Mouse (Mus musculus) small intestine, adult 2 months (tissue): Measurements from ENCODE around the gene Steap3. TPM values are rescaled to one million over a fixed set of nuclear protein-coding genes. Genes with fewer than 3 reads are reported as not detected.

Experiments used
- H3K27ac ChIP-seq: fragments of 200-500 bp; 2 replicates; pipeline ENCODE4 v1.5.1; 2012; ENCODE audit warnings: low read depth, low read length, control low read depth, inconsistent platforms; ENCODE audit not compliant: insufficient read depth
- H3K27me3 ChIP-seq: fragments of 200-500 bp; 2 replicates; pipeline ENCODE4 v1.6.1; 2012; ENCODE audit warnings: mild to moderate bottlenecking, moderate library complexity, low read length, inconsistent platforms; ENCODE audit not compliant: control insufficient read depth, insufficient read depth
- H3K36me3 ChIP-seq: fragments of 200-500 bp; 2 replicates; pipeline ENCODE4 v1.6.1; 2012; ENCODE audit warnings: mild to moderate bottlenecking, low read length, control low read depth, inconsistent platforms; ENCODE audit not compliant: control insufficient read depth, insufficient read depth
- H3K4me1 ChIP-seq: fragments of 200-500 bp; 2 replicates; pipeline ENCODE4 v1.6.1; 2012; ENCODE audit warnings: low read length, inconsistent platforms, mixed read lengths; ENCODE audit not compliant: control insufficient read depth, insufficient read depth, insufficient read length
- H3K4me3 ChIP-seq: fragments of 200-500 bp; 2 replicates; pipeline ENCODE4 v1.5.1; 2012; ENCODE audit warnings: low read depth, mild to moderate bottlenecking, control low read depth, inconsistent platforms, low read length, moderate library complexity
- CTCF ChIP-seq: fragments of 200-500 bp; IDR thresholded peaks from 2 replicates; pipeline ENCODE4 v1.5.1; 2012; ENCODE audit warnings: low read depth, mild to moderate bottlenecking, control low read depth, inconsistent platforms, low read length, moderate library complexity, mixed read lengths; ENCODE audit not compliant: insufficient replicate concordance, insufficient read length; ENCODE audit errors: extremely low read depth
- POLR2A ChIP-seq: fragments of 200-500 bp; IDR thresholded peaks from 2 replicates; pipeline ENCODE4 v1.6.1; 2012; ENCODE audit warnings: low read depth, mild to moderate bottlenecking, control low read depth, inconsistent platforms, low read length, moderate library complexity
- WGBS: fragments of 180-500 bp; shearing (Covaris S2); methylation state at CpG from one replicate; pipeline ENCODE4 v1.1.7; 2018; 5-methylcytosine and 5-hydroxymethylcytosine counted together
- polyA plus RNA-seq: library from polyadenylated mRNA; depleted of rRNA; stranded (reverse); fragments of >200 nt; gene quantifications from 2 replicates; pipeline ENCODE4 v1.2.3, GENCODE M21; 2012; rRNA removed

The Steap3 gene
- polyA plus RNA-seq = 11.2 and 12.9 TPM in 2 replicates

DNA sequence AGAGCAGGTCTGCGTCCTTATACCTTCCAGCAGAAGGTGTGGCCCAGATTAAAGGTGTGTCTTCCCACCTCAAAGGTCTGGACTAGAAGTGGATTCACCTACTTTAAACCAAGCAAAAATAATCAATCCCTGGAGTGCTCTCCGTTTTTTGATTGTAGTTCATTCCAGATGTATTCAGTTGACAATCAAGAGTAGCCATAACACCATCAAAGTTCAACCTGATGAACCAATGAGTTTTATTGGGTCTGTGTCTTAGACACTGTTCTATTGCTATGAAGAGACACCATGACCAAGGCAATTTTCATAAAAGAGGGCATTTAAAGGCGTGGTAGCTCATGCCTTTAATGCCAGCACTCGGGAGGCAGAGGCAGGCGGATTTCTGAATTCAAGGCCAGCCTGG lies at the start of gene Steap3:
TSS of gene Steap3 (minus strand) at position 101 of the 400 bp plus-strand sequence.
- no peak within 1 kb of the TSS for H3K4me3 ChIP-seq
- 79% methylated on average over 5 of the region's 5 CpGs for WGBS

DNA sequence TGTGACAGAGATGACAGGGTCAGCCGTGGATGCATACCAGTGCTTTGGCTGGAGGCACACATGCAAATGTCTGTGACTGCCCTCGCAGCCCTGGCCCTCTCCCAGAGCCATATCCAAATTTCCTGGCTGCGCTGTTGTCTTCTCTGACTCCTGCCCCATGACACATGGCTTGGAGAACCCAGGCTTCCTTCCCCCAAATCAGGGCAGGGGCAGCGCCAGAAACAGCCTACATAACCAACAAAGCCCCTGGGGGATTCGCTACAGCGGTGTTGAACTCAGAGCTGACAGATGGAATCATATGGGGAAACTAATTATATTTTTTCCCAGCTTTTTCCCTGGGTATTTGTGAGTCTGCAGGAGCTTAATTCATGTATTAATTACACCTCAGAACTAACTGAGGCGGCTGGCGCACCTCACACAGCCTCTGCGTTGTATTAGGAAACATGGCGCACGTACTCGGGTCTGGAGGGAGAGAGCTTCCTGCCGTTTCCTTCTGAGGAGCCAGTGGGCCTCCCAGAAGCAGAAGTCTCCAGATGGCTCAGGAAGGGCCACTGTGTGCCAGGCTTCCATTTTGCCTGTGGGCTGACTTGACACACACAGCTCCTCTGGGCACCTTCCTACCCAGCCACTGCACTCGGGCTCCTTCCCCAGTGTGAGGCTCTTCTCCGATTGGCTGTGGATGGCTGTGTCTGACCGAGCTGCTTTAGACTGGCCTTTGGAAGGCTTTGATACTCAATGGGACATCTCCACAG lies 48.9 kb upstream of the Steap3 start:
- 85% methylated on average over 16 of the region's 16 CpGs for WGBS
- no peaks in the 10 kb centered on the region for H3K4me1 ChIP-seq
- no peaks in the 10 kb centered on the region for H3K27me3 ChIP-seq
- H3K4me3 ChIP-seq = no peak overlapping the region
- H3K27ac ChIP-seq = no peak overlapping the region
- H3K36me3 ChIP-seq = no peaks in the 10 kb centered on the region
- TF ChIP-seq POLR2A = no peak
- TF ChIP-seq CTCF = no peak

More for the DNA sequence above, at the start of gene Steap3:
- peaks cover 4% of the 10 kb centered on the region for H3K4me1 ChIP-seq
- H3K27ac ChIP-seq = no peak within 1 kb of the TSS
- H3K27me3 ChIP-seq = no peaks in the 10 kb centered on the region
- no peaks in the 10 kb centered on the region for H3K36me3 ChIP-seq
- TF ChIP-seq POLR2A = no peak
- no peak for TF ChIP-seq CTCF

DNA sequence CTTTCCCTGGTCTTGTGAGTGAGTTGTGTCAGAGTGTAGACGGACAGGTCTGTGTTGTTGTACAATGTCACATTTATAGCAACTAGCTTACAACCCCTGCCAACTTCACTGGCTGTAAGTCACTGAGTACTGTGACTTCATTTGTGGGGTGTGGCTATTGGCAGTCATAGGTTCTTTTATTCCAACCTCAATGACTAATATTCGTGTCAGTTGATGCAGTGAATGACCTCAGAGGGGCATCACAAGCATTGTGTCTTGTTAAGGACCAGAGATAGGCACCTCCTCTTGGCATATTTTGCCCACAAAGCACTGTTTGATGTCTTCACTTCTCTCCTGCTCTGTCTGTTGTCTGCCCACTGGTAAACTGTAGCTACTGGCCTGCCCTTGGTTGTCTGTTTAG lies 33.3 kb upstream of the Steap3 start:
- Histone ChIP-seq H3K4me3 (no peak overlapping the region), H3K36me3 (no peaks in the 10 kb centered on the region), H3K27me3 (no peaks in the 10 kb centered on the region), H3K27ac (no peak overlapping the region), H3K4me1 (no peaks in the 10 kb centered on the region)
- WGBS = 49% methylated on average over 2 of the region's 2 CpGs
- TF ChIP-seq POLR2A = no peak
- TF ChIP-seq CTCF = no peak

DNA sequence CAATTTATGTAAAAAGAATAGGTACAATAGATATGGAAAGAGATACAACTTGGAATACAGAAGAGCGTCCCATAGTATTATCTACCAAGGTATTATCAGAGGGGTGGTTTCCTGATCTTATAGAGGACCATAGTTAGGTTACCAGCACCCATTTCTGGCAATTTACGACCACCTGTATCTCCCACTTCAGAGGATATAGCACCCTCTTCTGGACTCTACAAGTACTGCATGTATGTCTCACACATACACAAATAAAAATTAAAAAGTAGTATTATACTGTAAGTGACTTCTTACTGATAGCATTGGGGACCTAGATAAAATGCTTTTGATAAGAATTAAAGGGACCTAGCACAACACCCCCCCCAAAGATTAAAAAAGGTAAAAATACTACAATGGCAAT lies 24.4 kb upstream of the Steap3 start:
- no peak overlapping the region for H3K27ac ChIP-seq
- no peaks in the 10 kb centered on the region for H3K36me3 ChIP-seq
- TF ChIP-seq POLR2A = no peak
- no peak for TF ChIP-seq CTCF
- no peaks in the 10 kb centered on the region for H3K27me3 ChIP-seq
- WGBS = 91% methylated on average over 2 of the region's 2 CpGs
- no peak overlapping the region for H3K4me3 ChIP-seq
- H3K4me1 ChIP-seq = no peaks in the 10 kb centered on the region

DNA sequence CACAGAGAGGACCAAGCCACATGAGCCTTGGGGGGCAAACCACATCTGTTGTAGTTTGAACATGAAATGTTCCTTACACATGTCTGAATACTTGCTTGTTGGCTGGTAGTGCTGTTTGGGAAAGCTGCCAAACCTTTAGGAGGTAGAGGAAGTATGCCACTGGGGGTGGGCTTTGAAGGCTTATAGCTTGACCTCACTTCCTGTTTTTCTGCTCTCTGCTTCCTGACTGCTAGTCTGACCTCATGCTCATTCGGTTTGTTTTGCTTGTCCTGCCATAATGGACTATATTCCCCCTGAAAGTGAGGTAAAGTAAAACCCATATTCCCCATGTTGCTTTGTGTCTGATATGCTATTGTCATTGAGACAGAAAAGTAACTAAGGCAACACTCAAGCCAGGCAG lies 21.3 kb upstream of the Steap3 start:
- 45% methylated on average over 1 of the region's 1 CpGs for WGBS
- Histone ChIP-seq H3K36me3 (no peaks in the 10 kb centered on the region), H3K27me3 (no peaks in the 10 kb centered on the region), H3K4me1 (no peaks in the 10 kb centered on the region), H3K27ac (no peak overlapping the region), H3K4me3 (no peak overlapping the region)
- TF ChIP-seq CTCF = no peak
- TF ChIP-seq POLR2A = no peak

DNA sequence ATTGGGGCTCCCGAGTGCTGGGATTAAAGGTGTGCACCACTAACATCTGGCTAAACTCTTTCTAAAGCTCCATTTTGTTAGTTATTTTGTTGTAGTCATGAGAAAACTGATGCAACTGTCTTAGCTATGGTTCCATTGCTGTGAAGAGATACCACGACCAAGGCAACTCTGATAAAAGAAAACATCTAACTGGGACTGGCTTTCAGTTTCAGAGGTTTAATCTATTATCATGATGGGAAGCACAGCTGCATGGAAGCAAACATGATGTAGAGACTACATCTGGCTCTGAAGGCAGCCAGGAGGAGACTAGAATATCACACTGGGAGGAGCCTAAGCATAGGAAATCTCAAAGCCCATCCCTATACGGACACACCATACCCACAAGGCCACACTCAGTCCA lies 19.2 kb upstream of the Steap3 start:
- Histone ChIP-seq H3K36me3 (no peaks in the 10 kb centered on the region), H3K27ac (no peak overlapping the region), H3K27me3 (no peaks in the 10 kb centered on the region), H3K4me1 (no peaks in the 10 kb centered on the region), H3K4me3 (no peak overlapping the region)
- 76% methylated on average over 3 of the region's 3 CpGs for WGBS
- no peak for TF ChIP-seq POLR2A
- no peak for TF ChIP-seq CTCF

DNA sequence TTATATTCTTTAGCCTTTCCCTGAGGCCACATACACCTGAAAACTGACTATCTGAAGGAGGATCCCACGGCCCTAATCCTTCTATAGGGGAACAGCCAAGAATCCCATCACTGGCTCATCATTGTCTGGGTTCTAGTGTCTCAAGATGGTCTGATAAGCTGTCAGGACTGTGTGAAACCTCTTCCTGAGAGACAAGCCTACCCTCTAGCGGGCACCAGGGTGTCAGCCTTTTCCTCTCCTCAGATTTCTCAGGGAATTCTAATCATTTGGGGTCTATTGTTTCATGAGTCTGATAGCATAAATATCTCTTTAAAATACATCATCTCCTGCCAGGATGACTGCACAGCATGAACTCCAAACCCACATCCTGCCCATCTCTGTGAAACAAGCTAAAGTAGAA lies 17.3 kb upstream of the Steap3 start:
- no peak overlapping the region for H3K27ac ChIP-seq
- no peak overlapping the region for H3K4me3 ChIP-seq
- TF ChIP-seq POLR2A = no peak
- TF ChIP-seq CTCF = no peak
- no peaks in the 10 kb centered on the region for H3K27me3 ChIP-seq
- WGBS = 47% methylated on average over 2 of the region's 2 CpGs
- no peaks in the 10 kb centered on the region for H3K4me1 ChIP-seq
- no peaks in the 10 kb centered on the region for H3K36me3 ChIP-seq
